ENCODE assay signal across 9 mouse cellular contexts in the genomic region with DNA sequence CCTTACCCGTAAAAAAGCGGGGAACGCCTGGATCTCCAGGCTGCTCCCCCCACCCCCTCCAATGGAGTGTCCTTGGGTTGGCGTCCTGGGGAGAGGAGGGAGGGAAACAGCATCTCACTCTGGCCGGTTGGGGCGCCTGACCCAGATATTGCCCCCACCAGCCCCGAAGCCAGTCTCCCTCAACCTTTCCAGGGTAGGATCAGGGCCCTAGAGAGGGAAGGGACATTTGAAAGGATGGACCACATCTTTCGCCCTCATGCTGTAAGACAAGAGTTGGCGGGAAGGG. TPM values are rescaled to one million over a fixed set of nuclear protein-coding genes. Genes with fewer than 3 reads are reported as not detected.
A peak's percentile ranks its signal among the peaks of the same experiment; 100 is the strongest.
DNase-seq lines count a peak whose midpoint lies in the region; ATAC-seq lines count a peak whose summit lies in the region.
"Had no signal": no experiment of that assay in that cellular context is flagged by ENCODE, and none has a peak within 500 bp of the region (broad histone marks: within the 10 kb centered on the region; RNA-seq: fewer than 3 reads in every experiment).

No protein-coding gene starts in this region.

- peak; percentile 34 to 49 for DNase-seq in cerebellum, postnatal 10 days
- no peak for DNase-seq in cerebellum, adult 11-12 months
- peak; percentile 38 for DNase-seq in retina, postnatal 1 day
- DNase-seq in retina, embryonic 14.5 days (ENCODE audit: low spot score), result no peak
- no peak for DNase-seq in limb, embryonic 11.5 days (ENCODE audit: low spot score)
- no peak for DNase-seq in ovary, postnatal 36 days (ENCODE audit: low spot score)
- DNase-seq: gastrocnemius, postnatal 10 days had no signal

- H3K4me3 ChIP-seq in limb, embryonic 11.5 days (ENCODE audit: low read depth, low read length), result no peak overlapping the region
- peak overlapping the region; percentile 47; the same call in 1 of the 2 replicates for H3K4me3 ChIP-seq in stomach, embryonic 15.5 days (replicated peaks)

- peak overlapping the region; percentile 4; the same call in 1 of the 2 replicates for H3K4me2 ChIP-seq in limb, embryonic 11.5 days (ENCODE audit: low read depth, severe bottlenecking)
- peak overlapping the region; percentile 93; the same call in 1 of the 2 replicates for H3K4me2 ChIP-seq in stomach, embryonic 15.5 days

- H3K9ac ChIP-seq in limb, embryonic 11.5 days (ENCODE audit: low read length), result no peak overlapping the region
- H3K9ac ChIP-seq in stomach, embryonic 15.5 days, result no peak overlapping the region

- peaks cover 15% of the 10 kb centered on the region for H3K27me3 ChIP-seq in limb, embryonic 11.5 days (ENCODE audit: control insufficient read depth, insufficient read depth, low read length)
- H3K27me3 ChIP-seq in stomach, embryonic 15.5 days (replicated peaks), result 0 out of 2 replicates have a peak, but pooled peaks cover 3% of the 10 kb centered on the region

- H3K9me3 ChIP-seq in limb, embryonic 11.5 days (ENCODE audit: control insufficient read depth, low read length), result no peaks in the 10 kb centered on the region
- no peaks in the 10 kb centered on the region for H3K9me3 ChIP-seq in stomach, embryonic 15.5 days

- peaks cover 23% of the 10 kb centered on the region for H3K4me1 ChIP-seq in limb, embryonic 11.5 days (ENCODE audit: control insufficient read depth, insufficient read depth, low read length)
- H3K4me1 ChIP-seq in stomach, embryonic 15.5 days, result peaks cover 37% of the 10 kb centered on the region

- ATAC-seq in limb, embryonic 11.5 days (ENCODE audit: insufficient number of reproducible peaks, low FRiP score, low TSS enrichment, low read depth), result no peak
- ATAC-seq in stomach, embryonic 15.5 days (ENCODE audit: insufficient read depth, low FRiP score, low read depth), result no peak
- no peak for ATAC-seq in megakaryocyte progenitor cell, adult 5-6 weeks (replicated peaks; ENCODE audit: poor library complexity)

- H3K36me3 ChIP-seq in limb, embryonic 11.5 days (ENCODE audit: control insufficient read depth, insufficient read depth, low read length), result no peaks in the 10 kb centered on the region
- H3K36me3 ChIP-seq in stomach, embryonic 15.5 days, result no peaks in the 10 kb centered on the region

- WGBS in limb, embryonic 11.5 days, result 12% methylated on average over 9 of the region's 9 CpGs
- WGBS in stomach, embryonic 15.5 days, result 19% methylated on average over 9 of the region's 9 CpGs

- H3K27ac ChIP-seq in limb, embryonic 11.5 days (replicated peaks; ENCODE audit: low read depth, low read length), result no peak overlapping the region
- H3K27ac ChIP-seq in stomach, embryonic 15.5 days, result no peak overlapping the region

RNA-seq across cellular contexts. Expression of a gene that starts 1.0 kb away (rescaled TPM):
- polyA plus RNA-seq in limb, embryonic 11.5 days (2014; fragmentation: Nextera tagmentation; extraction: Ambion mirVana), result 2.2 TPM in 2 replicates
- polyA plus RNA-seq in stomach, embryonic 15.5 days (2015; fragmentation: Nextera tagmentation; extraction: Ambion mirVana), result 1.3 TPM in 2 replicates
- total RNA-seq in megakaryocyte progenitor cell, adult 5-6 weeks (2015), result 0.07 and 0.34 TPM in 2 replicates
- 0.14 TPM in 1 of 2 replicates, not detected in the other for total RNA-seq in megakaryocyte progenitor cell, adult 5-6 weeks (2017)

RNA-seq across cellular contexts. Expression of a gene that starts 3.3 kb away (rescaled TPM):
- polyA plus RNA-seq in limb, embryonic 11.5 days (2014; fragmentation: Nextera tagmentation; extraction: Ambion mirVana), result 149 and 161 TPM in 2 replicates
- polyA plus RNA-seq in stomach, embryonic 15.5 days (2015; fragmentation: Nextera tagmentation; extraction: Ambion mirVana), result 146 and 157 TPM in 2 replicates
- total RNA-seq in megakaryocyte progenitor cell, adult 5-6 weeks (2015), result 117 and 136 TPM in 2 replicates
- total RNA-seq in megakaryocyte progenitor cell, adult 5-6 weeks (2017), result 87.2 and 103 TPM in 2 replicates

RNA-seq across cellular contexts. Expression of a gene that starts 3.5 kb away (rescaled TPM):
- 23.4 and 24.5 TPM in 2 replicates for polyA plus RNA-seq in limb, embryonic 11.5 days (2014; fragmentation: Nextera tagmentation; extraction: Ambion mirVana)
- 18.6 and 19.5 TPM in 2 replicates for polyA plus RNA-seq in stomach, embryonic 15.5 days (2015; fragmentation: Nextera tagmentation; extraction: Ambion mirVana)
- total RNA-seq in megakaryocyte progenitor cell, adult 5-6 weeks (2015), result 30.5 and 49.5 TPM in 2 replicates
- total RNA-seq in megakaryocyte progenitor cell, adult 5-6 weeks (2017), result 26.9 and 29.8 TPM in 2 replicates

RNA-seq across cellular contexts. Expression of a gene that starts 13.2 kb away (rescaled TPM):
- 25.0 and 28.5 TPM in 2 replicates for polyA plus RNA-seq in limb, embryonic 11.5 days (2014; fragmentation: Nextera tagmentation; extraction: Ambion mirVana)
- 12.6 and 12.8 TPM in 2 replicates for polyA plus RNA-seq in stomach, embryonic 15.5 days (2015; fragmentation: Nextera tagmentation; extraction: Ambion mirVana)
- total RNA-seq in megakaryocyte progenitor cell, adult 5-6 weeks (2015), result 4.3 and 6.2 TPM in 2 replicates
- total RNA-seq in megakaryocyte progenitor cell, adult 5-6 weeks (2017), result 5.1 and 7.1 TPM in 2 replicates

RNA-seq across cellular contexts. Expression of a gene that starts 42.1 kb away (rescaled TPM):
- 58.6 and 68.0 TPM in 2 replicates for polyA plus RNA-seq in limb, embryonic 11.5 days (2014; fragmentation: Nextera tagmentation; extraction: Ambion mirVana)
- 53.4 and 54.0 TPM in 2 replicates for polyA plus RNA-seq in stomach, embryonic 15.5 days (2015; fragmentation: Nextera tagmentation; extraction: Ambion mirVana)
- total RNA-seq in megakaryocyte progenitor cell, adult 5-6 weeks (2015), result 17.0 and 22.4 TPM in 2 replicates
- 19.9 and 38.2 TPM in 2 replicates for total RNA-seq in megakaryocyte progenitor cell, adult 5-6 weeks (2017)

Comparison
In these comparisons a context has a peak if more than half of its experiments do, and no peak if none do; other contexts are left out.
1. DNase-seq: peak in cerebellum, postnatal 10 days (2 of 2) and retina, postnatal 1 day (single experiment); none in cerebellum, adult 11-12 months (single experiment), retina, embryonic 14.5 days (single experiment), limb, embryonic 11.5 days (single experiment) and ovary, postnatal 36 days (single experiment).